Mouse (Mus musculus): ENCODE data around the gene Fam161b.

Fam161b gene

DNA sequence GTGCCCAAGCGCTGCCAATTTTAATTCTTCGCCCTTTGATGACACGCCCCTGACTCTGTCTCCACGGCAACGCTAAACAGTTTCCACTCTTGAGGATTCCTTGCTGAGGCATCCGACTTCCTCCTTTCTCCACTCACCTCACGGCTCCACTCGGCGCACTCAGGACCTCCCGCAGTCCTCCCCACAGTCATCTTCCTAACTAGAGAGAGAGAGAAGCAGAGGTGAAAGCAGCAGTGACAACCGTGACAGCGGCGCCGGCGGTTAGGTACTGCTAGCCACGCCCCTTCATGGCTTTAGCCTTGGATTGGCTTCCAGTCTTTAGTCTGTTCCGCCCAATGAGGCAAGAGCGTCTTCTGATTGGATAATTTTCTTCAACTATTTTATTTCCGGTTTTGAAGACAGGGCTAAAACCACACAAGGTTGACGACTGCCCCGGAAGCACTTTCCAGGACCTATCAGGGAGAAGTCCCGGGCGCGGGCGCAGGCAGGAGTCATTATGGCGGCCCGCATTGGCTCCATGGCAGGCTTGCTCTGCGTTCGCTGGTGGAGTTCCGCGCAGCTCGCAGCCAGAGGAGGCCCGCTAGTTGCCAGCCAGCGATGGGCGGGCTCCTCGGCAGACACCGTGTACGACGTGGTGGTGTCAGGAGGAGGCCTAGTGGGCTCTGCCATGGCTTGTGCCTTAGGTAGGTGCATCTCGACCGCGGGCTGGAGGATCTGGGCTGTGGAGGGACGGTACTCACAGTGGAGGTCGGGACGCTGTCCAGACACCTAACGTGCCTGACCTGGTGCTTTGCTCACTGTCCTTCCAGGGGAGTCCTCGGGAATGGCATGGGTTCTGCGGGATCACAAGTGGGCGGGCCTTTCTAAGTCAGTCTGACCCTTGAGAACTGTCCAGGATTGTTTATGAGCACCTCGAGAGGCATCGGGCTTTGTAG lies at the start of gene Fam161b, which contains the start of gene Coq6:
TSS of gene Fam161b (minus strand) at position 279 of the 935 bp plus-strand sequence.
TSS of gene Coq6 (plus strand) at position 103 of the 935 bp plus-strand sequence.
- peak; percentile 85 to 96 for DNase-seq (ENCODE audit: low spot score in 2 of 2)

GRCm38 (mm10) chr12:84408819-84409507 lies 47.3 kb upstream of the Fam161b start, which contains the start of the genes Entpd5 and Bbof1:
Gene Entpd5 (minus strand): TSS chr12:84409029.
Gene Bbof1 (plus strand): TSS chr12:84409071.
- DNase-seq (ENCODE audit: low spot score in 2 of 2): peak; percentile 89 to 94

- peak; percentile 49 to 77 for DNase-seq (ENCODE audit: low spot score in 2 of 2)
Observed at GRCm38 (mm10) chr12:84407874-84408818, 46.5 kb upstream of the Fam161b start.

DNA sequence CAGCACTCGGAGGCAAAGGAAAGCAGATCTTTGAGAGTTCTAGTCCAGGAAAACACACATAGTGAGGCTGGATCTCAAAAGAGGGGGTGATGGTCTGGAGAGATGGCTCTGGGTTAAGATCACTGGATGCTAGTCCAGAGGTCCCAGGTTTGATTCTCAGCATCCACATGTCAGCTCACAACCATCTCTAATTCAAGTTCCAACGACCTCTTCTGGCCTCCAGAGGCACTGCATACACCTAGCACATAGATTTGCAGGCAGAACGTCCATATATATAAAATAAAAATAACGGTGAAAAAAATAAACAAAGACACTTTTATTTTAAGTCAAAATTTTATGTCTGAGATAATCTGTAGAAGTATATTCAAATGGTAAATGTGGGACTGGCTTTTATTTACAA lies 45.6 kb upstream of the Fam161b start:
- DNase-seq (ENCODE audit: low spot score in 2 of 2): no peak

- DNase-seq (ENCODE audit: low spot score in 2 of 2): no peak
Observed at GRCm38 (mm10) chr12:84404541-84404940, 42.9 kb upstream of the Fam161b start.

- no peak for DNase-seq (ENCODE audit: low spot score in 2 of 2)
Observed at GRCm38 (mm10) chr12:84402923-84403322, 41.3 kb upstream of the Fam161b start.

DNA sequence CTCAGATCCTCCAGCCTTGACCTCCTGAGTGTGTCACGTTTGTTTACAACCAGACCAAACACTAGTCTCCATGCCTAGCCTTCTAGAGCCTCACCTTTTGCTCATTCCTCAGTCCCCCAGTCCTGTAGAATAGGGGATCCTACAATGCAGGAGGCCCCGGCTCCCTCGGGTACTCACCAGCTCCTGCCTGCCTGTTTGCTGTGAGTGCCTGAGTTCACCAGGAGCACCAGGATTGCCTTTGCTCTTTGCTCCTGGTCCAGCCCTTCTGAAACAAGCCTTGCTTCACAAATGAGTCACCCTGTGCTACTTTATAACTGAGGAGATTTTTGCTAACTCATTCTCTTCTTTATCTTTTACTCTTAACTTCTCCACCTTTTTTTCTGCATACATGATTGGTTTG lies 39.0 kb upstream of the Fam161b start:
- no peak for DNase-seq (ENCODE audit: low spot score in 2 of 2)

DNA sequence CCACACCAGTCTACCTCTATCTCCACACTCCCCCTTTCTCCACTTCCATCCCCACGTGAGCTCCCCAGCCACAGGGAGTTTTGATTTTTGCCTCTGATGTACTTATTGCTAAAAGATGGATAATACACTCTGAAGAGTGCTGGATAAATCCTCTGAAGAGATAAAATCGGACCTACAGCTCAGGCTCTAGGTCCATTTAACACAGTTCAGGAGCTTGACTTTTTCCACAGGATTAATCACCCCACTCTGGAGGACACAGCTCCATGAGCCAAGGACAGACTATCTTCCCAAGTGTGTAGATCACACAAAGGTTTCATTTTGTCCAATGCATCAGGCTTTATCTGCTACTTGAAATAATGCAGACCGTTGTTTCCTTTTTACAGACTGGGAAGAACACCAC lies 38.4 kb upstream of the Fam161b start:
- no peak for DNase-seq (ENCODE audit: low spot score in 2 of 2)

- no peak for DNase-seq (ENCODE audit: low spot score in 2 of 2)
Observed at GRCm38 (mm10) chr12:84399663-84400062, 38.0 kb upstream of the Fam161b start.

DNA sequence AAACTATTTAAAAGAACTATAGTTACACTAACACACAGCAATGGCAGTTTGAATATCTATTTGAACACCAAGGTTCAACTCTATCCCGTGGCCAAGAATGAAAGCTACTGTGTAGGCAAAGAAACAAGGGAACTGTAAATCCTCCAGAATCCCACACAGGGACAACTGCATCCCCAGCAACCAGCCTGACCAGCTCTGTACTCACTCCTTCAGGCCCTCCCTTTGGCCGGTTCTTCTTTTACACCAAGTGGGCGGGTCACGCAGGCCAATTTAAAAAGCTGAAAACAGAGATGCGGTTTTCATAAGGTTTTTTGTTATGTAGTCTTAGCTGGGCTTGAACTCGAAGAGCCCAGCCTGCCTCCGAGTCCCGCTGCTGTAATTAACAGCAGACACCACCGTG lies 37.5 kb upstream of the Fam161b start:
- no peak for DNase-seq (ENCODE audit: low spot score in 2 of 2)

DNA sequence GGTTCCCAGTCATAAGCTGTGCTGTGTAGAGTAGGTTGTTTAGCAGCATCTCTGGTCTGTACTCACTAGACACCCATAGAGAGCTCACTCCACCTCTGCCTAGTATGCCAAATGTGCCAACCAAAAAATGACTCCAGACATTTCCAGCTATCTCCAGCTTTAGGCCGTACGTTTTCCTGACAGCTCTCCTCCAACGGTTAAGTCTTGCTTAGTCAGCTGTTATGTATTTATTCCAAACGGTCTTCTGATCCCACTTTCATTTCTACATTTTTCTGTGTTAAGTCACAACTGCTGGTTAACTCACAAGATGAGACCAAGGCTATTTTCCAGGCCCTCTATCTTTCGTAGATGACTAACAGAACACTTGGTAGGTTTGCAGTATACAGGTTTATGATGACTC lies 37.0 kb upstream of the Fam161b start:
- DNase-seq (ENCODE audit: low spot score in 2 of 2): no peak

- no peak for DNase-seq (ENCODE audit: low spot score in 2 of 2)
Observed at GRCm38 (mm10) chr12:84397685-84398084, 36.1 kb upstream of the Fam161b start.

- no peak for DNase-seq (ENCODE audit: low spot score in 2 of 2)
Observed at GRCm38 (mm10) chr12:84396947-84397679, 35.5 kb upstream of the Fam161b start.

- no peak for DNase-seq (ENCODE audit: low spot score in 2 of 2)
Observed at GRCm38 (mm10) chr12:84393847-84394246, 32.2 kb upstream of the Fam161b start.

DNA sequence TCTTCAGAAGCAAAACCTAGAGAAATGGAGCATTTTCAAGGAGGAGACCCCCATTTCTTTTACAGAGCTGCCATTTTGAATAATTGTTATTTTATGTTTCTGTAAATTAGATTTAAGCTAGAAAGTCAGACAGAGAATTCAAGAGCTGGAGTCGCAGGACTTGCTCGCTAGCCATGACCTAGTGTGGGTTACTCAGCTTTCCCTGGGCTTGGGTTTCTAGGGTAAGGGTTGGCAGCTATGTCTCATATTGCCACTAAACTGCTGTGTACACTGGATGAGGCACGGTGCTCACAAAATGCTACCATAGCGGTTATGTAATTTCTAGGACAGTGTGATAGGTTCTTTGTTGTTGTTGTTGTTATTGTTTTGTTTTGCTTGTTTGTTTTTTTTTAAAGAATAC lies 31.0 kb upstream of the Fam161b start:
- DNase-seq (ENCODE audit: low spot score in 2 of 2): no peak

DNA sequence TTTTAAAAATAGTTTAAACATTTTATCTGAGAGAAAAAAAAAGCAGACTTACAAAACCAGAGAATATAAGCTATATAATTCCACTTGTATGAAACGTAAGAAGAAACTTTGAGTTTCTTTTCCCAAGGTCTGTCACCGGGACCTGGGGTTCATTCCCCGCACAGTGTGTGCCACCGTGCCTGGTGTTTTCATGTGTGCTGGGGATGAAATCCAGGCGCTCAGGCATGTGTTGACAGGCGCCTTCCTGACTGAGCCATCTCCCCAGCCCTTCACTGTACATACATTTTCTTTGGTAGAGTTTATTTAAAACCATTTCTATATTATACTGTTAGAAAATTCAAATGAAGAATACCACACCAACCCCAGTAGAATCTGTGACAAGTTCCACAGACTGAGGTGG lies 28.7 kb upstream of the Fam161b start:
- DNase-seq (ENCODE audit: low spot score in 2 of 2): no peak

- no peak for DNase-seq (ENCODE audit: low spot score in 2 of 2)
Observed at GRCm38 (mm10) chr12:84388774-84389400, 27.3 kb upstream of the Fam161b start.

- no peak for DNase-seq (ENCODE audit: low spot score in 2 of 2)
Observed at GRCm38 (mm10) chr12:84388097-84388496, 26.5 kb upstream of the Fam161b start.

DNA sequence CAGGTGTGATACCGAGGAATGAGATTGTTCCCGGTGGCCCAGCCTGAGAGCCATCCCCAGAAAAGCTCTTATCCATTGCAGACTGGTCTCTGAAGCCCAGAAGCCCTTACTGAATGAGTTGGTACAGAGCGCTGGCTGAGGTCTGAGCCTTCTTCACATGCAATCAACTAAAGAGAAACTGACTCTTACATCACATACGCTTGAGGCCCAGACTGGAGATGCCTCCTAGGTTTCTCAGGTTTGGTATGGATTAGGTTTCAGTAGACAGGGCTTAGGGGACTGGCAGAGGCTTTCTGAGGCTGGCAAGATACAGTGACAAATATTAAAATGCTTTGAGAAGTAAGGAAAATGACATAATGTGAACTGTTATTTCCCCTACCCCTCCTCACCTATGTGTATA lies 23.8 kb upstream of the Fam161b start:
- no peak for DNase-seq (ENCODE audit: low spot score in 2 of 2)

- DNase-seq (ENCODE audit: low spot score in 2 of 2): no peak
Observed at GRCm38 (mm10) chr12:84384644-84385081, 23.0 kb upstream of the Fam161b start.
